Mouse (Mus musculus) neural tube, embryonic 11.5 days (tissue): ENCODE results near the gene Slc16a3. TPM values are rescaled to one million over a fixed set of nuclear protein-coding genes. Genes with fewer than 3 reads are reported as not detected.

Experiments used
- ATAC-seq: fragments of 200-750 bp; cut with Nextera tagmentation; 2 replicates; pipeline ENCODE4 v1.8.0; 2017; ENCODE audit warnings: moderate number of reproducible peaks, mild to moderate bottlenecking, moderate TSS enrichment, moderate library complexity; ENCODE audit not compliant: insufficient read depth, low FRiP score, low TSS enrichment
- DNase-seq: peaks from one replicate; pipeline ENCODE4 v3.0.0-alpha.2; 2015; ENCODE audit warnings: low spot score
- H3K27ac ChIP-seq: fragments of 300-500 bp; sonication (generic); 2 replicates; pipeline ENCODE4 v1.5.1; 2014; ENCODE audit warnings: low read depth, mild to moderate bottlenecking, low read length
- H3K27me3 ChIP-seq: fragments of 300-500 bp; sonication (generic); 2 replicates; pipeline ENCODE4 v1.6.1; 2014; ENCODE audit warnings: mild to moderate bottlenecking, low read length, mixed read lengths; ENCODE audit not compliant: control insufficient read depth, insufficient read depth
- H3K36me3 ChIP-seq: fragments of 300-500 bp; sonication (generic); 2 replicates; pipeline ENCODE4 v1.6.1; 2014; ENCODE audit warnings: mild to moderate bottlenecking, low read length, moderate library complexity, mixed read lengths; ENCODE audit not compliant: control insufficient read depth, insufficient read depth
- H3K4me1 ChIP-seq: fragments of 300-500 bp; sonication (generic); 2 replicates; pipeline ENCODE4 v1.6.1; 2014; ENCODE audit warnings: low read length, mixed read lengths; ENCODE audit not compliant: control insufficient read depth, insufficient read depth
- H3K4me2 ChIP-seq: fragments of 300-500 bp; sonication (generic); 2 replicates; pipeline ENCODE4 v1.6.1; 2014; ENCODE audit warnings: low read depth, mild to moderate bottlenecking, moderate library complexity
- H3K4me3 ChIP-seq: fragments of 300-500 bp; sonication (generic); 2 replicates; pipeline ENCODE4 v1.5.1; 2014; ENCODE audit warnings: low read depth, low read length
- H3K9ac ChIP-seq: fragments of 300-500 bp; sonication (generic); 2 replicates; pipeline ENCODE4 v1.6.1; 2014; ENCODE audit warnings: mild to moderate bottlenecking, low read length
- H3K9me3 ChIP-seq: fragments of 300-500 bp; sonication (generic); 2 replicates; pipeline ENCODE4 v1.6.1; 2016; ENCODE audit warnings: low read length; ENCODE audit not compliant: control insufficient read depth
- WGBS: fragments of 180-500 bp; shearing (Covaris S2); extraction: QIAGEN DNeasy Blood & Tissue Kit; methylation state at CpG from one replicate; pipeline ENCODE4 v1.1.7; 2014; 5-methylcytosine and 5-hydroxymethylcytosine counted together
- polyA plus RNA-seq: library from polyadenylated mRNA; unstranded; fragments of >200 nt; fragmentation: Nextera tagmentation; extraction: Ambion mirVana; gene quantifications from 2 replicates; pipeline ENCODE4 v1.2.1, GENCODE M21; 2014

The Slc16a3 gene
- polyA plus RNA-seq, 1 experiment from 2014 or later = 37.1 TPM

DNA sequence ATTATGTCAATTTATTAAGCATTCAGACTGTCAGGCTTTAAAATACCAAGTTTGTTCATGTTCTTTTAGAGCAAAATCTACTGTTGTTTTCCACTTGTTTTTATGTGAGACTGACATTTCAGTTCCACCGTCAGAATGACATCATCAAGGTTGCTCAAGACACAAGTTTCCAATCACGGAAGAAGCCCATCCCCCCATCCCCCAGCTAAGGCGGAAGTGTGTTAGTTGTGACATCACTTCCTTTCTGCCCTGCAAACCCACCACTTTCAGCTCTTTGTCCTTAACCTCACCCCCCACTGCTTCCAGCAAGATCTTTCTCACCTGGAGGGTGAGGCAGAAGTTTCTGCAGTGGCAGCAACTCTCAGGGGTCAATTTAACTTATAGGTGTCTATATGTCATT is 31.8 kb upstream of the Slc16a3 start:
- Histone ChIP-seq H3K27ac (no peak overlapping the region), H3K36me3 (no peaks in the 10 kb centered on the region; the same call in 1 of the 2 replicates), H3K4me3 (no peak overlapping the region), H3K9me3 (no peaks in the 10 kb centered on the region), H3K4me2 (no peak overlapping the region), H3K27me3 (no peaks in the 10 kb centered on the region), H3K9ac (no peak overlapping the region), H3K4me1 (no peaks in the 10 kb centered on the region)
- 85% methylated on average over 3 of the region's 3 CpGs for WGBS
- no peak for ATAC-seq
- DNase-seq = no peak

DNA sequence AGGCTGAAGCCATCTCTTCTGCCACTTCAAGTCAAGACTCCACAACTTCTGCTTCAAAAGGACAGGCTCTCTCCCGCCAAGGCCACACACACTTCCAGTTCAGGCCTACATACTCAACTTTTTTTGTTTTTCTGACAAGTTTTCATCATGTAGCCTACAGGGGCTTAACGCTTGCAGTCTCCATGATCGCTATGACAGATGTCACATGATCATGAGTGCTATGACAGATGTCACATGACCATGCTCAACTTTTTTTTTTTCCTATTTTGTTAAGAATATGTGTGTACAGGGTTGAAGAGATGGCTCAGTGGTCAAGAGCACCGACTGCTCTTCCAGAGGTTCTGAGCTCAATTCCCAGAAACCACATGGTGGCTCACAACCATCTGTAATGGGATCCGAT is 30.5 kb upstream of the Slc16a3 start:
- no peak for ATAC-seq
- Histone ChIP-seq H3K9me3 (no peaks in the 10 kb centered on the region), H3K4me3 (no peak overlapping the region), H3K4me1 (no peaks in the 10 kb centered on the region), H3K9ac (no peak overlapping the region), H3K4me2 (no peak overlapping the region), H3K36me3 (no peaks in the 10 kb centered on the region; the same call in 1 of the 2 replicates), H3K27me3 (no peaks in the 10 kb centered on the region), H3K27ac (no peak overlapping the region)
- DNase-seq = no peak
- 97% methylated on average over 5 of the region's 5 CpGs for WGBS

DNA sequence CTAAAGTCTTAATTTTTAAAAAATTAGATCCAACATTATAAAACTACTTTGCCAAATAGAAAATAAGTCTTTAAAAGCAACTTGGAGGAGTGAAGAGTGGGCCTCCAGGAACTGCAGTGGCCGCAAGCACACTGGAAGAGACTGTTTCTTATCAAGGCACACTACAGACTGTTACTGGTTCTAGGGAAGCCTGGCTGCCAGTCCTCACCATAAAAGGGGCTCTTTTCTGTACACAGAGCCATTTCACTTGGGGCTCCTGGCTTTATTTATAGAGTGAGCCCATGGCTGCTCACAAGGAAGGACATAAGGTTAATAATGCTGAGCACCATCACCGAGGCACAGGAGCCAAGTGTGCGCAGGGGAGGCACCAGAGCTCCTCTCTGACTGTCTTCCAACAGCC is 25.8 kb upstream of the Slc16a3 start:
- 91% methylated on average over 3 of the region's 3 CpGs for WGBS
- no peak overlapping the region for H3K4me2 ChIP-seq

DNA sequence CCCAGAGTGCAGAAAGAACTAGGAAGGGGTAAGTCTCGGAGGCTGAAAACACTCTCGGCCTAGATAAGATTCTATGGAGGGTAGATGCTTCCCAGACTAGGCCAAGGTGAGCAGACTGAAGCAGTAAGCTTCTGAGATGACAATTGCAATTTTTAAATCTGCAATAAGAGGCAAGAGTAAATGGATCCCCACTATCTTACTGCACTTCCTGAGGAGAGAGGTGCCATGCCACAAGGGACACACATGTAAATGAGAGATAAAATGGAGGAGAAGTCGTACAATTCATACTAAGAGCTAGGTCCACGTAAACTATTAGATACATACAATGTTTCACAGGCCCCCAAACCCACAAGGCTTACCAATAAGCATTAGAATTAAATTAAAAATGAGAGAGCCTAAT is 19.8 kb upstream of the Slc16a3 start:
- no peak overlapping the region for H3K27ac ChIP-seq
- no peaks in the 10 kb centered on the region for H3K27me3 ChIP-seq
- no peaks in the 10 kb centered on the region for H3K4me1 ChIP-seq
- no peak overlapping the region for H3K4me3 ChIP-seq
- H3K9ac ChIP-seq = no peak overlapping the region
- ATAC-seq = no peak
- no peak overlapping the region for H3K4me2 ChIP-seq
- H3K9me3 ChIP-seq = no peaks in the 10 kb centered on the region
- DNase-seq = no peak
- no peaks in the 10 kb centered on the region for H3K36me3 ChIP-seq
- WGBS = 91% methylated on average over 4 of the region's 4 CpGs

More for the DNA sequence above, 25.8 kb upstream of the Slc16a3 start:
- no peaks in the 10 kb centered on the region for H3K27me3 ChIP-seq
- no peaks in the 10 kb centered on the region for H3K4me1 ChIP-seq
- no peaks in the 10 kb centered on the region for H3K9me3 ChIP-seq
- no peak overlapping the region for H3K9ac ChIP-seq
- no peak for DNase-seq
- no peak overlapping the region for H3K27ac ChIP-seq
- H3K4me3 ChIP-seq = no peak overlapping the region
- no peak for ATAC-seq
- no peaks in the 10 kb centered on the region for H3K36me3 ChIP-seq

DNA sequence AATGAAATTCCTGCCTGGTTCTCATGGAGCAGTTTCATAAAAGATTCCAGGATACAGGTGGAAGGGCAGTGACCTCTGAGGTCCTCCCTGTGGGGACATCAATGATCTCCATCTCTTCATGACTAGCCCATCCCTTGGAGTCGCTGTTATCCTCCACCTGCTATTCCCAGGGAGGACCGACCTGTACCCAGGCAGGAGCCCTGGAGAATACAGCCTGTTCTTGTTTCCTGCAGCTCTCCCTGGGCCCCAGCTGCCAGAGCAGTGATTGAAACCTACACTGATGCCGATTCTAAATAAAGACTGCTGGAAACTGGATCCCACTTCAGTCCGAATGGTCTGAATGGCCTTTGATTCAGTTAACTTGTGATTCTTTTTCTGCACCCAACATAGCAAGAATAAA is 16.8 kb upstream of the Slc16a3 start:
- Histone ChIP-seq H3K4me3 (no peak overlapping the region), H3K36me3 (no peaks in the 10 kb centered on the region), H3K4me1 (no peaks in the 10 kb centered on the region), H3K4me2 (no peak overlapping the region), H3K9ac (no peak overlapping the region), H3K27ac (no peak overlapping the region), H3K9me3 (no peaks in the 10 kb centered on the region), H3K27me3 (no peaks in the 10 kb centered on the region)
- no peak for DNase-seq
- WGBS = 97% methylated on average over 4 of the region's 4 CpGs
- no peak for ATAC-seq

DNA sequence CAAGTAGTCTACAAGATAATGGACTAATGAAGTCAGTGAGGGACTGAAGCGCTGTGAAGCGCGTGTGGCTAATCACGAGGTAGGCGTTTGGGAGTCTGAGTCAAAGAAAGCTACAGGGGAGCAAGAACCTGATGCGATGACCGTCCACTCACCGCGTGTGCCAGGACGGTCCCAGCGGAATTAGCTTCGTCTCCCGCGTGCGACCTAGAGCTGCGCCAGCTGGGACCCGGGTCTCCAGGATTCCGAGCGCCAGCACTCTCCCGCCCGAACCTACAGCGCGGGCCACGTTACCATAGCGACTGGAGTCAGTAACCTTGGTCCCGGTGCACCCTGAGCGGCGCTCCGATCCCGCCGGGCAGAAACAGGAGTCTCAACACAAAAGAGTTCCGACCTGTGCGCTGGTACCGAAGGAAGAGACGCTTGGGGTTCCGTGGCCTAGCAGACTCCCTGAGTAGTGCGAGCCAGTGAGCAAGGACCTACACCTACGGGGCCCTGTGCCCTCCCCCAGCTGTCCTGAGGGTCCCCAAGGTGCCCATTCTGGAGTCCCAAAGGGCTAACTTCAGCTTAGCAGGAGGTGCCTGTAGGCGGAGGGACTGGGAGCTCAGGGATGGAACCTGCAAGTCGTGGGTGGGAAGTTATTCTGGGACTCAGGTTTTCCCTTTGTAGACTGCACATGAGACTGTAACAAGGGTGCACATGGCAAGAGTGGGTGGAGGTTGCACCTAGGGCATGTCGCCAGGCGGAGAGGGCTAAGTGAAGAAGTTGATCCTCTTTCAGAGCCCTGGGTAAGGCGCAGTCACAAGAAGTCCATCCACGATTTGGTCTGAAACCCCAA is 15.5 kb upstream of the Slc16a3 start, which contains the start of gene Ccdc57:
Ccdc57 (minus strand) TSS at position 309 of the 835 bp plus-strand sequence.
- Histone ChIP-seq H3K4me3 (peak within 1 kb of the TSS; percentile 63), H3K9me3 (no peaks in the 10 kb centered on the region), H3K9ac (peak within 1 kb of the TSS; percentile 73), H3K27me3 (no peaks in the 10 kb centered on the region), H3K4me1 (no peaks in the 10 kb centered on the region), H3K27ac (no peak within 1 kb of the TSS), H3K4me2 (peak within 1 kb of the TSS; percentile 61), H3K36me3 (no peaks in the 10 kb centered on the region)
- WGBS = 9% methylated on average over 44 of the region's 44 CpGs
- DNase-seq = peak; percentile 91
- ATAC-seq = peak; percentile 79

DNA sequence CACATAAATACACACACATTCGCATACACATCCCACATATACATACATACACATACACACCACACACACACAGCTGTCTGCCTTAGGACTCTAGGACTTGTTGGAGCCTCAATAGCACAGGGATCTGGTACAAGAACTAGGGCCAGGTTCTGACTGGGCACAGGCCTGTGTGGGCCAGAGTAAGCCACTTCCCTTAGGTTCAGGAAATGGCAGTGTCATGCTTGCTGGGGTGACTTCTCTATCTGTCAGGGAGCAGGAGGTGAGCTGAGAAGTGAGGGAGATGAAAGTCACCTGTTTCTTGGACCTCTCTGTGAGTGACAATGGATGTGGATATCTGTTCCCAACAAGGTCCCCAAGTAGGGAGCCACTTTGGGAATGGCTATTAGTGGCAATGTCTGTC is 10.3 kb upstream of the Slc16a3 start:
- no peak overlapping the region for H3K4me3 ChIP-seq
- no peaks in the 10 kb centered on the region for H3K27me3 ChIP-seq
- H3K9me3 ChIP-seq = no peaks in the 10 kb centered on the region
- H3K36me3 ChIP-seq = no peaks in the 10 kb centered on the region
- no peak overlapping the region for H3K9ac ChIP-seq
- ATAC-seq = no peak
- no peak overlapping the region for H3K4me2 ChIP-seq
- no peak overlapping the region for H3K27ac ChIP-seq
- no peak for DNase-seq
- 95% methylated on average over 1 of the region's 1 CpGs for WGBS
- H3K4me1 ChIP-seq = no peaks in the 10 kb centered on the region

DNA sequence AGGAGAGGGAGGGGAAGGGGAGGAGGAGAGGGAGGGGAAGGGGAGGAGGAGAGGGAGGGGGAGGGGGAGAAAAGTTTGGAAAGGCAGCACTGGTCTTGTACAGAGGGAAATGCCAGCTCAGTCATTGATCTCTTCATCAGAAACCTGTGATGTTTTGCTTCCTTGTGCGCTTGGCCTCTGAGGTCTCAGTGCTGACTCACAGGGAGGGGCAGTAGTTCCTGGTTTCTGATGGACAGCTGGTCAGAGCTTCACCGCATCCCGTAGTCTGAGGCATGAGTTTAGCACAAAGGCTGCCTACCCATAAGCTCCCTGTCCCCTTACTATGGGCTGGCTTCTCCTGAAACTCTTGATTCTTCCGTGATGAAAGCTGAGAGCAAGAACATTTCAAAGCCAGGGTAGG is 9.5 kb upstream of the Slc16a3 start:
- no peaks in the 10 kb centered on the region for H3K4me1 ChIP-seq
- no peaks in the 10 kb centered on the region for H3K36me3 ChIP-seq
- H3K27me3 ChIP-seq = no peaks in the 10 kb centered on the region
- no peak overlapping the region for H3K4me3 ChIP-seq
- no peaks in the 10 kb centered on the region for H3K9me3 ChIP-seq
- 40% methylated on average over 4 of the region's 4 CpGs for WGBS
- DNase-seq (no peak), ATAC-seq (no peak)
- no peak overlapping the region for H3K9ac ChIP-seq
- H3K27ac ChIP-seq = no peak overlapping the region
- H3K4me2 ChIP-seq = no peak overlapping the region

DNA sequence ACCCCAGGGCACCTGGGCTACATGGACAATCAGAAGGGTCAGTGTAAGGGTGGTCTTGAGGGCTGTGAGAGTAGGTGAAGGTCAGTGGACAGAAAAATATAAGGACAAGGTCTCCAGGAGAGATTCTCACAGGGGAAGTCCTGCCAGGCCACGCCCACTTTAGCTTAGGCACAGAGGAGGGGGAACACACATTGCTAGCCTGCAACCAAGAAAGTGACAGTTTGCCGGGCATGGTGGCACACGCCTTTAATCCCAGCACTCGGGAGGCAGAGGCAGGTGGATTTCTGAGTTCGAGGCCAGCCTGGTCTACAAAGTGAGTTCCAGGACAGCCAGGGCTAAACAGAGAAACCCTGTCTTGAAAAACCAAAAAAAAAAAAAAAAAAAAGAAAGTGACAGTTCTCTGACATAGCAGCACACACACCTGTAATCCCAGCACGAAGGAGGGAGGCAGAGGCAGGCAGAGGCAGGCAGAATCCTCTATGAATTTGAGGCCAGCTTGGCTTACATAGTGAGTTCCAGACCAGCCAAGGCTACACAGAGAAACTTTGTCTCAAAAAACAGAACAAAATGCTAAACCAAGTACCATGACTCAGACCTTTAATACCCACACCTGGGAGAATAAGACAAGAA is 8.5 kb upstream of the Slc16a3 start:
- H3K36me3 ChIP-seq = no peaks in the 10 kb centered on the region
- H3K4me3 ChIP-seq = no peak overlapping the region
- no peak overlapping the region for H3K4me2 ChIP-seq
- no peaks in the 10 kb centered on the region for H3K4me1 ChIP-seq
- no peaks in the 10 kb centered on the region for H3K9me3 ChIP-seq
- 63% methylated on average over 5 of the region's 6 CpGs for WGBS
- DNase-seq = no peak
- H3K27ac ChIP-seq = no peak overlapping the region
- H3K9ac ChIP-seq = no peak overlapping the region
- H3K27me3 ChIP-seq = no peaks in the 10 kb centered on the region
- ATAC-seq = no peak
